Mouse (Mus musculus) retina, embryonic 14.5 days (tissue): ENCODE measurements at regions not wholly inside any gene's neighbourhood (a gene's known extent, or its start where the extent isn't known, plus 50 kb on each side); places are given as distances from the start of the nearest gene placed in this dataset.
A peak's percentile ranks its signal among the peaks of the same experiment; 100 is the strongest.

Source experiments
- DNase-seq: peaks from one replicate; pipeline ENCODE4 v3.0.0-alpha.2; 2015; ENCODE audit warnings: low spot score

DNA sequence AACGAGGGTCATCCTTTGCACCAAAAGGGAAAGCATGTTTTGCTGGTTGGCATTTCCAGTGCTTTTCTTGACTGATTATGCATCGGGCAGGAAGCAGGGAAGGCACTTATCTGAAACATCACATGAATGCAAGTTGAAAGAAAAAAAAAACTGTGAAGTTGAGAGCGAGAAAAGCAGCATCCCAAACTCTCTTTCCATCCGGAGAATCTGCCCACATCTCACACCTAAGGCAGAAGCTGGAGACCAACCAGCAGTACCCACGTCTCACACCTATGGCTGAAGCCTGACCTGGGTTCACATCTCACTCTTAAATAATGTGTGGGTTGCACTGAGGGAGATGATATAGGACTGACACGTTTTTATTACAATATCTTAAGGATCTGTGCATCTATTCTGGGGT lies 143.3 kb downstream of the Ackr3 start:
- no peak for DNase-seq

DNA sequence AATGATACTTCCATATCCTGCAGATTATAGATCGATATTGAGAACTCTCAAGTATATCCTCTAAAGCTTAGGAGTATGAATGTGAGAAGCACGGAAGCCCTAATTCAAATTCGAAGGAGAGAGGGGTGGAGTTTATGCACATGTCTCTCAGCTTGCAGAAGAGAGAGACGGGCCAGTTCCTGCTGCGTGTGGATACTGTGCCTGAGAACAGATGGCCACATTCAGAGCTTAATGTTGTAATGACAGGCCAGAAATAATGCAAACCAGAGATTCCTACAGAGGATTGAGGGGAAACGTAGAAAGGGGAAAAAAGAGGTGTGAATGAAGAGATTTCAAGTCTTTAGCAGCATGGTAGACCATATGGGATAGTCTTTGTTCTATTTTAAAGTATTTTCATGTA lies 145.8 kb downstream of the Ackr3 start:
- DNase-seq: no peak

DNA sequence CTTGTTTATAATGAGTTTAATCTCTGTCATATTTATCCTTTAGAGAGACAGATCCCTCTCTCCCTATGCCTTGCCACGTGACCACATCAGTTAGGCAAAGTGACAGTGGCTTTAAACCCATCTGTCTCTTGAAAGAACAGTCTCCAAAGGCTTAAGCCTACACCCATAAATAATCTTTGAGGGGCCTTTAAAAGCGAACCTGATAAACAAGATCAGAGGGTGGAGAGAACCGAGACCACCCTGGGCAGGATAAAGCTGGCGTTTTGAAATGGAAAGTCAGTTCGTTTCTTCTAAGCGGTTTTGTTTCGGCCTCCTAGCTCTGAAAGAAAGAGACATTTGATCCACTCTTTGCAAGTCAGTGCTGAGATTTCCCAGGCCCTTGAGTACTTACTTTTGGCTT lies 149.5 kb downstream of the Ackr3 start:
- DNase-seq: peak; percentile 32

DNA sequence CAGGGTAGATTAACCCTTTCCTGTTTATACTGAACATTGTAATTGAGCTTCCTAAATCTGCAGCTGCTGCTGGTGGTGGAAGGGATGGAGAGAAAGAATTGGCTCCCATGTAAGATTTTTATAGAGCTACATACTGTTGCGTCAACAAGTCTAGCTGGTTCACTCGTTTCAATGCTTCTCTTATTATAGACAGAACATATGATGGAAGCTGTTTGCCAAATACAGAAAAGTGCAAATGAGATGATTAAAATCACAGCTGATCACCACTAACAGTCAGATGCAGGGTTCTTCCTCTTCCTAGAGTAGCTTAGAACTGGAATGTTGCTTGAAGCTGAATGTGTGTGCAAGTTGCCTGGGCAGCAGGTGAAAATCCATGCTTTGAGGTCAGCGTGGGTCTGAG lies 152.8 kb downstream of the Ackr3 start:
- no peak for DNase-seq

DNA sequence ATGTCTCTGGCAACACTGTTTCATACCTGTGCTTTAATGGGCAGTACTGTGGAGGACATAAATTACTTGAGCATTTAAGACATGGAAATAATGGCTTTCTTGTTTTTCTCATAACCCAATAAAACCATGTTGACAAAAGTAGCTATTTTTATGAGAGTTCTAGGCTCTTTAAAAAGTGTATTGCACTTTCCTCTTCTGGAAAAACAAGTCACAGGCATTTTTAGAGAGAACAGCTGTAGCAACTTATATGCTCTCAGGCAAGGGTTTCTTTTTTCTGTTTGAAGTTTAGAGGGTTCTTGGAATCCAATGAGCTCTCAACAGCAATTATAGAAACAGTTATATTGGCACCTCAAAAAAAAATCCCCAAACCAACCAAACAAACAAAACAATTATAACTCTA lies 153.6 kb downstream of the Ackr3 start:
- no peak for DNase-seq

DNA sequence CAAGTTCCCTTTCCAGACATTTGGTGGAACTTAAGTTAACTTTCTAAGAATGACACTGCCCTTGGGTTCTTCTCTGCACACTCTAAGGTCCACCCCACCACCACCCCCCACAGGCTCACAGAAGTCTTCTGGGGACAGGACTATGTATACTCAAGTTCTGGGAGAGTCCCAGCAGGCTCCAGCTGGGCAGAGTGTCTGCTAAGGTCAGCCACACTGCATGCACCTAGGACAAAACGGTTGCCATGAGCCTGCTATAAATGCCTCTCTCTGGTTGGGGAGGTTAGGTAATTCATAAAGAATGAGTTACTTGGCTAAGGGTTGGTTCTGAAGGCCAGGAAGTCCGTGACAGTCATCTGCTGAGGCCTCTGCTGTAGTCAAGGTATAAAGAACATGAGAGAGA lies 155.2 kb downstream of the Ackr3 start:
- no peak for DNase-seq

DNA sequence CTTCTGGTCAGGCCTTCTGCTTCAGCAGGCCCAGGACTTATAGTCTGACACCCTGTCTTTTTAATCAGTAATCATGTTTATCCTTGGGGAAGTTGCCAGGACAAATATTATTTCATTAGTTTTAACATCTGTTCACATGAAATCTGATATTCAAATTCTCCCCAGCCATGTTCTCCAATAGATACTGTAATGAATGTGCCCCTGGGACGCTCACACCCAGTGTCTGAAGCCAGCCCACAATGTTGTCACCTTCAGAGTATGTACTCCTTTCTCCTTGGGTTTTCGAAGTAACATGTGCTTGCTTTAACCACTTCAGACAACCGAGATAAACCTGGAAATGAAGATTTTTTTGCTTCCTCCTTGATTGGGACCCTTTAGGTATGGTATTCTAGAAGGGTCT lies 156.3 kb downstream of the Ackr3 start:
- DNase-seq: no peak

DNA sequence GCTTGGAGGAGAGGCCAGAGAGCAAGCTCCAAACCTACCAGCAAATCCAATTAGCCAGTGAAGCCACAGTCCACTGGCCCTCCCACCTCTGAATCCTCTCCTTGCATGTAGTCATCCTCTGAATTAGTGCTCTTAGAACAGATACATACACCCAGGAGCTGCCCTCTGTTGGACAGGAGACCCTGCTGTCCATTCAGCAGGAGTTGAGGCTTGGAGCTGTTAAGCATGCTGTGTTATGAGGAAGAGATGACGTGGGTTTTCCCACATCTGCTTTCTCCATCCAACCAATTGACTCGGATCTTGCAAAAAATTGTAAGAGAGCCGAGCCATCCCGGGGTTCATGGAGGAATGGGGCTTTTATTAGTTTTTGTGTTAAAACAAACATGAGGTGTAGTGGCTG lies 160.7 kb downstream of the Ackr3 start:
- DNase-seq: no peak

DNA sequence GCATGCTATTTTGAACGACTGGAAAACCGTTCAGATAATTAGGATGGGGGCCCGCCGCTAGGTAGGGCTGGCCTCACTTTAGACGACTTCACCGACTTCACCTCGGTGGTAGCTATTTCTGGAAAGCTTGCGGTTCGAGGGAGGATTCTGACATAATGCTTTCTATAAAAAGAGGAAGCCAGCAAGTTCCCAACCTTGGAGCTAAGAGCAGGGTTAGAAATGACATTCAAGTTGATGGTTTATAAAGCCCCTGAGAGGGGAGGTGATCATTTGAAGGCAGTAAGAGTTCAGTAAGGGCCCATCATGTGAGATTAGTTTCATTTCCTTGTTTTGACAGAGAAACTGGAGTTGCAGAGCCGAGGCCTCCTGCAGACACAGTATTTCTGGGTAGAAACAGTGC lies 164.8 kb downstream of the Ackr3 start:
- no peak for DNase-seq

DNA sequence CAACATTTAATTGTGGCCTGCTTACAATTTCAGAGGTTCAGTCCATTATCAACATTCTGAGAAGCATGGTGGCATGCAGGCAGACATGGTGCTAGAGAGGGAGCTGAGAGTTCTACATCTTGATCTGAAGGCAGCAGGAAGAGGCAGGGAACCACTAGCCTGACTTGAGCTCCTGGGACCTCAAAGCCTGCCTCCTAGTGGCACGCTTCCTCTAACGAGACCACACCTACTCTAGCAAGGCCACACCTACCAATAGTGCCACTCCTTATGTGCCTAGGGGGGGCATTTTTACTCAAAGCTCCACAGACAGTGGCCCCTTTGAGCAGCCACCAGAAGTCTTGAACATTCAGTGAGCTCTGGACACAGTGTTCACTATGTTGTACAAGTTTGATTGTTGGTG lies 165.5 kb downstream of the Ackr3 start:
- DNase-seq: no peak

DNA sequence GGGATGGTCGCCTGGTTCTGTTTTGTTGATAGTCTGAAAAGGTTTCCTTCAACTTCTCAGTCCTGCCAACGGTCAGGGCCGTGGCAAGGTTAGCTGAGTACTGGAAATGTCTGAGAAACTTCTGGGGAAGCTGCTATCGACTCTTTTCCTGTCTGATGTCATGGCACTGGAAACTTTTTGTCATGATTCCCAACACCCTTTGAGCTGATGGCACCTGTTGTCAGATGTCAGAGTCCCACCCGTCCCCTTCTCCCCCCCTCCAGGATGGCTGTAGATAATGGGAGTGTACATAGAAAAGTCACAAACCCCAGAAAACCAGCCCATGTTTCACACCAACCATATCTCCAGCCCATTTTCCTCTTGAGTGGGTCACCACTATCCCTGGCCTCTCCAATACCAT lies 167.0 kb downstream of the Ackr3 start:
- DNase-seq: no peak

DNA sequence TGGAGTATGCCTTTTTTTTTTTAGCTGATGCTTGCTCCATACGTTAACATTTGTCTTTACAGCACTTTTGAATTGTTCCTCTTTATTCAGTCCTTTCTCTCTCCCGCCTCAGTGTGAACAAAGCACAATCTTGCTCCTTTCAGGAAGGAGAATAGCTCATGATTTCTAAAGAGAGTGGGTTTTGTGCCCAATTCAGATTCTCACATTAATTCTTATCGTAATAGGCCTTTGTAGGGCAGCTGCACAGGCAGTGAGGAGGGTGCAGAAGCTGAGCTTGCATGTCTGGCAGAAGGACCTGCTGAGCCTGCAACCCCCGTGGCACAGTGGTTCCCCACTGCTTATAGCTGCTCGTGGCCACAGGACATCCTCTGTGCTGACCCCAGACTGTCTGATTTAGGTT lies 169.2 kb downstream of the Ackr3 start:
- no peak for DNase-seq

DNA sequence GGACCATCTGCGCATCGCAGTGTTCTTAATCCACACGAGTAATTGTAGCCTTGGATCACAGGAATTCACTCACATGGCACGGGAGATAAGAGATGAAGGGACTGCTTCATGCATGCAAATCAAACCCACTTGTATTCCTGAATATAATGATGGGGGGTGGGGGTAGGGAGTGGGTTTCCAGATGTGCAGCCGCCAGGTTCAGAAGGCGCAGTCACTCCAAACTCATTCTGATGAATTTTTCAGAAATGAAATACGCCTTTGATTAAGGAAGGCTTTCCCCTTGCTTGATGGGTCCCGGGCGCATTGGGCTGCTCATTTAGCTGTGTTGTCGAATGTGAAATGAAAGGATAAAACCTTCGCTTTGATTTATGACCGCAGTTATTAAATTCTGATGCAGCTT lies 170.7 kb downstream of the Ackr3 start:
- no peak for DNase-seq

DNA sequence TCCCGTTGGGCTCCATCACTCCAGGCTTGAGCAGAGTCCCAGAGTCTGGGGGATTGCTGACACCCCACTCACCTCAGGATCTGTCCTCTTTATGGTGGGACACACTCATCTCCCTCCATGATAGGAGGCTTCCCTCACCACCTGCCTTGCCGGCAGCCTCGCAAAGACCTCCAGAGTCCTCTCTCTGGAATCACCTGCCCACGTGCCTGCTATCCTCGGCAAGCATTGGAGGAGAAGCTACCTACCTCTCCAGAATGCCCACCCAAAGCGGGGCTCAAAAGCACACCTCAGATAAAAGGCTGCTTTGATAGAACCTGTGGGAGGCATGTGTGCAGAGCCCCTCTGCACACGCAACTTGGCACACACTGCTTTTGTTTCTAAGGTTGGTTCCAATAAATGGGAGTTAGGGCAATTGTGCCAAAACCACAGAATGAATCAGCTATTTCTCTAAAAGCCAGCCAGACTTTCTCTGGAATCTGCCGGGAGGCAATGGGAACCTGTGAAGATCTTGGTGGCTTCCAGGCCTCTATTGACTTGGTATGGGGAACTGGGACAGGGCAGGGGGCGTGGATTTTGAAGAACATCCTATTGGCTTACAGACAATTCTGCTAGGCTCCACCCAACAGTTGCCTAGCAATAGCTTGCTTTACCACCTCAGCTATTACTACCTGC lies 176.4 kb downstream of the Ackr3 start:
- DNase-seq: no peak

DNA sequence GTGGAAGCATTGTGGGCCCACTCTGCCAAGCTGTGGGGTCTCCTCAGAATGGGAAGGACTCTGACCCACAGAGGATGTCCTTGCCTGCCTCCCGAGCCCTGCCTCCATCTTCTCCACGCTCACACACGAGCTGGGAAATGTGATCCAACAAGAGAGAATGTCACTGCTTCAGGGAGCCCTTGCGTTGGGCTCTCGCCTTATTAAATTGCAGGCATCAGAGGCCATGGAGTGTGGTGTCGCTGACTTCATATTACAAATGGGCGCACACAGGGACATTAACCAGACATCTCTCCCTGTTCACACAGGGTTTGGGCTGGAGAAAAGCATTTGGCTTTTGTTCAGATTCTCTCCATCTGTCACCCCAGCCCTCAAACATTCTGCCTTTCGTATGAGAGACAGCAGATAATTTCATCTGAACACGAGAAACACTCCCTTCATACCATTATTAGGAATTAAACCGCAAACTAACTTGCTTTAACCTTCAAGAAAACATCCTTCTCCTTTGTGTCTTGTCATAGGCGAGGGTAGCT lies 179.2 kb downstream of the Ackr3 start:
- no peak for DNase-seq

DNA sequence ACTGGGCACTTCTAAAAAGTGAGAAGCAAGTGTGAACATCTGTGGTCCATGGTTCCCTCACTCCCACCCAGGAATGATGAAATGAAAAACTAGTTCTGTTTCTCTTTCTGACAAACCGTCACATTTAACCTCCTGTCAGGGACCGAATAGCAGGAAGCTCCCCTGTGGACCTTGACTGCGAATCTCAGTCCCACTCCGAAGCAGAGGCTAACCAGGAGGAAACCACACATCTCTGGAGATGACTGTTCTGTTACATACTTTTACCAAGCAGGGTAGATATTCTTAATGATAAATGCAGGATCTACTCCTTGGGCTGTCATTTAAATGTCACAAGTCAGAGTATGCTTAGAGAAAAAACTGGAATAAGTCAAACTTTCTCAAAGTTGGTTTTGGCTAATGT lies 181.2 kb downstream of the Ackr3 start:
- DNase-seq: no peak

DNA sequence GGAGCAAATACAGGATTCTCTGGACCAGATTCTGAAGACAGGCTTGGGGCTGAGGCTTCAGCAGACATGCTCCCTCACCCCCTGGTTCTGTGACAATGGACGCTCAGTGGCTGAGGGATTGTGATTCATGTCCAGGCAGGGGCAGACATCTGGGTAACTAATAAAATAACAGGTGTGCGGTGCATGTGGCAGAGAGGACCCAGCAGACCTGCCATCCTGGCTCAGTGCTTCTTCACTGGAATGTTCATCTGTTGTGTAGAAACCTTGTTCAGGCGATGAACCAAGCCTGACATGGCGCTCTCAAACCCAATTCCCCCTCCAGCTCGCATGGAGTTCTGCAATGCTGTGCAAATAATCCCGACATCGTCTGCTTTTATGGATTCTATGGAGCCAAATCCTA lies 183.0 kb downstream of the Ackr3 start:
- no peak for DNase-seq

DNA sequence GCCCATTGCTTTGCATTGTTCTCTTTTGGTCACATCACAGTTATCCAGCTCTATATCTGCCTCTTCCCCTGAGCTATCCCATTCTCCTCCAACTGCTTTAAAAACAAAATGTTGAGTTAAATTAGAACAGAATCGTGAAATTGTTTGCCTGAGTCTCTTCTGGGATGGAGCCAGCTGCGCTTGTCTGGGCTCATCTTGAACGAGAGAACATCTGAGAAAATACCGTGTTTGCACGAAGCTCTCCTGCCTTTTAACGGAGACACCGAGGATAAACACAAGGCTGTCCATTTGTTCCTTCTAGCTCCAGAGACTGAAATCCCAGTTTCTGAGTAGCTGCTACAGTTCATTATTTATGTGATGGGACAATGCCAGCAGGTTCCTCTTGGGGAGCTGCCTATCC lies 186.6 kb downstream of the Ackr3 start:
- DNase-seq: no peak

DNA sequence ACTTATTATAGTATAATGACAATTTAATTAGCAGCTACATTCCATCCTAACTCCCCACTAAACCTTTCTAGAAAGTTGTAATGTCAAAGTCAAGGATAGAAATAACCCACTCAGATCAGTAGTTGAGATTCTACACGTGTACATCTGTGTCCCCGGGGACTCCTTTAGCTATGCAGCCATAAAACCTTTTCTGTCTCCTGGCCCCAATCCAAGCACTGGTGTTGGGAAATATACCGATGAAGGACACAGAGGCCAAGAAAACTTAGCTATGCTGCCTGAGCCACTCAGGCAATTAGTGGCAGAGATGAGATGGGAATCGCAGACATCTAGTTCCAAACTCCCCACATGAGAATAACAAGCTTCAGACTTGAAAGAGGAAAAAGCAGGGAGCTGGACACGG lies 190.1 kb downstream of the Ackr3 start:
- DNase-seq: no peak

DNA sequence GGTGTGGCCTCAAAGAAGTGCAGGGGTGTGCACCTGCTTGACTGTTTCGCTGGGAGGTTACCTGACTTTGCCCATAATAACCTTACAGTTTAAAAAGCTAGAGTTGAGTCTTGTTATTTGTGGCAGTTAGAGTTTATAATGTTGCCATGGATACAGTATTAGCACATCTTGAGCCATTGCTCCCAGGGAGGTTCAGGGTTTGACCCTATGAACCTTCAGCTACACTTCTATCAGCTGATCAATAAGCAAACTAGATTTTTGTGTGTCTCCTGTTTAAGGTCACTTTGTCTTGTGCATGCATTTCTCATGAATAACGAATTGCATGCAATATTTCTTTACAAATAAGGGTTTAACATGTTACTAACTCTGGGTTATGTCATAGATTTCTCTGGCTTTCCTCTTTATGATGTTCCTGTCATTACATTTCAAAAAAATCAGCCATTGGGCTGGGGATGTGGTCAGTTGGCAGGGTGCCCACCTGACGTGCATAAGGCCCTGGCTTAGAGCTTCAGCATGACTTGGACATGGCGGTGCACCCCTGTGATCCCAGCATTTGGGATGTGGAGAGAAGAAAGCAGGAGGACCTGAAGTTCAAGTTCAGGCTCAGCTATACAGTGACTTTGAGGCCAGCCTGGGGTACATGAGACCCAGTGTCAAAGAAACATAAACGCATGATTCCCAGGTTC lies 191.7 kb downstream of the Ackr3 start:
- no peak for DNase-seq

DNA sequence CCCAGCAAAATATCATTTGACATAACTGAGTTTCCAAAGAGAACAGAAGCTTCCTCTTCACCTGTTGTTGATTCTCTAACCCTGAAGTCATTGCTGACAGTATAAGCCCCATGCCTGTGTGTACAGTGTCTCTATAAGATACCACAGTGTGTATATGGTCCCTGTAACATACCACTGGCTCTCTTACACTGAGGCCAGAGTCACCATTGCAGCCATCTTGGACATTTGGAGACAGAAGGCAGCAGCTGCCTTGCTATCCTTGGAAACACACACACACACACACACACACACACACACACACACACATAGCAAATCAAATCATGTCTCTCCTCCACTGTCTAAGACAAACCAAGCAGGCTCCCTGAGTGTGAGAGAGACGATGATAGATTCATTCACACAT lies 192.9 kb downstream of the Ackr3 start:
- DNase-seq: no peak

DNA sequence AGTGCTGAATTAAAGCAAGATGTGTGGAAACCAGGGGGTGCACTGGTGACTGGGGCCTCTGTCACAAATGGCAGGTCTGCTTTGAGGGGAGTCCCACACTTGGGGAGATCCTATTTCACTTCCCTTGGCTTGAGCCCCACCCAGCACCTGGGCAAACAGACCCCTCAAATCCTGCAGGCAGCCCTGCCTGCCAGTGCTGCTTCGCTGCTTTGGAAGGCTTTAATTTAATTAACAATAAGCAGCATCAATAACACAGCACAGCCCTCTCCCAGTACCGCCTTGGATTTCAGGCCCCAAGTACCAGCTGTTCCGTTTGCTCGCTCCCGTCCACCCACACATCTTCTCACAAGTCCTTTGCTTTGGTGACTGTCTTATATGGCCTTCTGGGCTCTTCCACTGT lies 193.6 kb downstream of the Ackr3 start:
- DNase-seq: peak; percentile 12

DNA sequence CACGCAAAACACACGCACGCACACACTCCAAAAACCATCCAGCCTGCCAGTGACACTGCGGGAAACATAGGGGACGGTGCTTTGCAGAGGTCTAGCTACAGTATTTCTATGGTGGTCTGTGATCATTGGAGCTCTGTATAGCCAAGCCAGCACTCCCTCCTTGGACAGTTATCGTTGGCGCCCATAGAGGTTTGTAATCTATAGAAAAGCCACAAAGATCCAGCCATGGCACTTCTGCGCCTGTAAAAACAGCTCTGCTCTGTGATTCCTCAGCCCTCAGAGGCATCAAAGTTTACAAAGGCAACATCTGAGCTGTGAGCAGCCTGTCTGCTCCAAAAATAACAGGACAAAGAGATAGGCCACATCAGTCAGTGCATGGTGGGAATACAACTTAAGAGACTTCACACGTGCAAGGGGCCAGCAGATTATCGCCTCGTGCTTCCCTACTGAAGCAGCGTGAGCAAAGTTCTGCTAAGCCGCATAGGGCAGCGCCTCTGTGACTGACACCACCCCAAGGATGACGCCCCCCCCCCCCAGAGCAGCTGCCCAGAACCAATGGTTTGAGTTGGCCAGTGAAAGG lies 194.7 kb downstream of the Ackr3 start:
- no peak for DNase-seq

DNA sequence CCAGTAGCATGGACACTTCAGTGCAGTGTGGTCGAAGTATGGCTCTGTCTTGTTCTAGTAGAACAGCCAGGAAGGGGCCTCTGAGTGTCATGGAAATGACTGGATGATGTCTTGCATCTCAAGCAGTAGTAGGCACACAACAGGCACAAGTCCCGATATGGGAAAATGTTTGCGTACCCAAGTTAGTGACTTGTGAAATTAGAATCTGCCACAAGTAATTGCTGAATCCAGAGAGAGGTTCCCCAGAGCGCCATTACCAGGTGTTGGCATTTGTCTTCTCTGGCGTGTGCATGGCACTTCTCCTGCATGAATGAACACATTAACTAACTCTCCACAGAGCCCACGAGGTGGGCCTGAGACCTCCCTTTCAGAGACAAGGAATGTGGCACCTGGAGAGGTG lies 199.3 kb downstream of the Ackr3 start:
- DNase-seq: no peak
